Mouse (Mus musculus): Measurements from ENCODE around the gene 4930469K13Rik.

4930469K13Rik gene

DNA sequence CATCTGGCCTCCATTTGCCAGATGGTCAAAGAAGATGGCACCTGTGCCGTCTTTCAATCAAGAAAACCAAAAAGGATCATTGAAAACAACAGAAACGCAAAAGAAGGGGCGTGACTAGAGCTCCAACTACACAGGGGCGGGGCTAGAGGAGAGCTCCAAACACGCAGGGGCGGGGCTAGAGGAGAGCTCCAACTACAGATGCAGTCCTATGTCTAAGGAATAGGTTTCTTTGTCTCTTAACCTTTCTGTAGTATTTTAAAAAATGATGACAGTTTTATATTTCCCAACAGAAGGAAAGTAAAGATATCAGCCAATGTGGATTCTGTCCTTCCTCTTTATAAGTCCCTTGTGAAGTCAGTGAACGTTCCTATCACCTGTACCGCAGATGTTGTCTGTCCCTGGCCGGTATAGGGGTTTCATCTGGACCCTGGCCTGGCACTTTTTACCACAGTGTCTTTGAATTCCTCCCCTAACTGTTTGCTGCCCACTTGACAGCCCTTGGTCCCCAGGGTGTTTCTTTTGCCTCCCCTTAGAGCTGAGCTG is 153.5 kb downstream of the 4930469K13Rik start:
- DNase-seq (ENCODE audit: extremely low read depth, low read depth, low spot score), result no peak

DNA sequence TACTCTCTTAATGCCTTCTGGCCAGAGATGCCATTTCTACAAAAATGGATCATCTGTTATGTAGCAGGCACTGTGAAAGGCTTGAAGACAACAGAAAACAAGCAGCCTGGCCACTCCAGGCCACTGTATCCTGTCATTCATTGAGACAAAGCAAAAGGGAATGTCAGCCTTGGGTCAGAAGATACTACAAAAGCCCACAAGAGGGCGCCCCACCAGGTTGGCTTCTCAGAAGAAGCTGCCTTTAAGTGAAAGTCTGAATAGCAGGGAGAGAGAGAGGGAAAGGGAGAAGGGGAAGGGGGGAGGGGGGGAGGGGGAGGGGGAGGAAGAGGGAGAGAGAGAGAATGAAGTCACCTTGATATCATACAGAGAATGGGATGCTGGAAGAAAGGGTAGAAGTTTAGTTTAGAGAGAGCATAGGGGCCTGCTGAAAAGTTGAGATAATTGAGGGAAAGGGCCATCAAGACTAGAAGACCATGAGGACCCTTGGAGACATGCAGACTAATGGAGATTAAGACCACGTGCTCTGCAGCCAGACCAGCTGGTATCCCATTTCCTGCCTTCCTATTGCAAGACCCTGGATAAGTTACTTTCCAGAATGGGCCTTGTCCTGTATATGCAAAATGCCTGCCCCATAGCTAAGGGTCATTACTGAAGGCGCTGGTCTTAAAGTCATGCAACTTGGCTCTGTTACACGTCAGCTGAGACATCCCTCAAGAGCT is 154.1 kb downstream of the 4930469K13Rik start:
- no peak for DNase-seq (ENCODE audit: extremely low read depth, low read depth, low spot score)

DNA sequence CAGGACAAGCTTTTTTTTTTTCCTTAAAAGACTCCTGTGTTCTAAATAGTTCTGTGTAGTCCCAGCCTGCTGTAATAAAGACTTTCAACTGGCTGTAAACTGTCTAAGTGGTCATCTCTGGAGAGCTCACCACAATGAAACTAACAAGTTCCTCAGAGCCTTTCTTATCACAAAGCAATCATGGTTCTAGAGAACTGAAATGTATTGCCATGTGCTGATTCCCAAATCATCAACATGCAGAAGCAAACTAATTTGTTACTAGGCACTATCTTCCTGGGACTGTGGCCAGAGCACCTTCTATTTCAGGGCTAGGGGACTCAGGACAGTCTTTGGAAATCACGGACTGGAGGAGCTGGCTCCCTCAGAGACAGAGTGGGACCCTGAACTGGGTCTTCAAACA is 154.8 kb downstream of the 4930469K13Rik start:
- no peak for DNase-seq (ENCODE audit: extremely low read depth, low read depth, low spot score)

DNA sequence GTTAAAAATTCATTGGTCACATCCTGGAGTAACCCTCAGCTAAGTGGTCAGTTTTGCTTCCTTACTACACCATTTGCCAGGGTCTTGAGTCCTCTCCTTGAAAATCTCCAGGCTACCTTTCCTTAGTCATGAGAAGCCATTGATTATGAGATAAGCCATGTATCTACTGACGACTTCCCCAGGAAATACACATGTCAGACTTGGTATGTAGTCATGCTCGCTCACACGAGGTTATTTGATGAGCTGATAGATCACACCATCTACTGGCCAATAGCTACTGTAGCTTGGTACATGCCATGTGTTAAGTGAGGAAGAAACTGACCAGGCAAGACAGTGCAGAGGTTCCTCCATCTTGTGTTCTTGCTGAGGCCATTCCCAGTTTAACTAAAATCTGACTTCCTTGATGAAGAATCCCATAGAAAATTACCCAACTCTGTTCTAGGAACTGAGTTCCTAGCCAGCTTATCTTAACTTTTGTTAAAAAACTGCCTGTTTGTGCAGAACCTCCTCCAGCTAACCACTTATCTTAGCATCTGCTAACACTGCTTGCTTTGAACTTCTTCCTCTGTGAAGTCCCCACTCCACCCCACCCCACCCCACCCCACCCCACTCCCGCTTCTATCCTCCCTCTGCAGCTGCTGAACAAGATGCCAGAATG is 158.8 kb downstream of the 4930469K13Rik start:
- DNase-seq (ENCODE audit: extremely low read depth, low read depth, low spot score), result no peak

DNA sequence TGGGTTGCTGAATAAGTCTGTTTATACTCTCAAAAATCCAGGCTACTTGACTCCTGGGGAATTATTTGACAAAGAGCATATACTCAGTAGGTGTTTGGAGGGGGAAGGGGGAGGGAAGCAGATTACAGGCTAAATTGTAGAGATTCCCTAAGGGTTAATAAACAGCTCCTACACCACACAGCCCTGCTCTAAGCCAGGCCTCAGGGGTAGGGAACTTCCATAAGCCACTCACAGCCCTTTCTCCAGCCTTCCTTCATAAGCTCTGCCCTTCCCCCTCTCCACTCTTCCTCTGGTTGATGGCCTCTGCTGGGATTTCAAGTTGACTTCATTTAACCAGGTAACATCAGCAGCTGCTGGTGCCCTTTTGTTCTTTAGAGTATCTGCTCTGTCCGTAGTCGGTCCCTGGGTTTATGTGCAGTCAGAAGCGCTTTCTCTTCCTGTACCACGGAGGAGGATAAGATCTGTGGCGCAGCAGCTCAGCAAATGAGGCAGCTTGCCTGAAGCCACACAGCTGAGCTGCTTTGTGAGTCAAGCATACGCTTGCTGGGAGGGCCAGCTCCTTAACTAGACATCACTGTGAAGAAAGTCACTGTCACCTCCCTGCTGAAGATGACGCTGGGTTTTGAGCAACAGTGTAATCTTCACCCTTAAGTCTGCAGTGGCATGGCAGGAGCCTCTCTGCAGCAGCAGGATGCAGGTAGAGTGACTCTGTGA is 159.6 kb downstream of the 4930469K13Rik start:
- no peak for DNase-seq (ENCODE audit: extremely low read depth, low read depth, low spot score)

DNA sequence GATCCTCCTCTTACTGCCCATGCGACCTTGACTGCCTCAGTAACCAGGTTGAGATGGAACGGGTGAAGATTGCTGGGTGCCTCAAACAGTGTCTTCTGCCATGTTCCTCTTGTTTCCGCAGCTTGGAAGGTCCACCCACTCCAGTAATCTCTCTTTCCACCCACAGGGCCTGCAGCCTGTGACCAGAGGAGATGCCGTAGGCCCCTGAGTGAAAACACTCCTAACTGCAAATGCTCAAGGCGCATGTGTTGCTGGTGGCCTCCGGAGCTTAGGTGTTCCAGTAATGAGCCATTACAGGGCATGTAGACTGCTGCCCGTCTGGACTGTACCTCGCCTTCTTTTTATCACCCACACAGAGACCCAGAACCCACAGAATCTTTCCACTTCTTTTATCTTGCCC is 160.7 kb downstream of the 4930469K13Rik start:
- no peak for DNase-seq (ENCODE audit: extremely low read depth, low read depth, low spot score)

DNA sequence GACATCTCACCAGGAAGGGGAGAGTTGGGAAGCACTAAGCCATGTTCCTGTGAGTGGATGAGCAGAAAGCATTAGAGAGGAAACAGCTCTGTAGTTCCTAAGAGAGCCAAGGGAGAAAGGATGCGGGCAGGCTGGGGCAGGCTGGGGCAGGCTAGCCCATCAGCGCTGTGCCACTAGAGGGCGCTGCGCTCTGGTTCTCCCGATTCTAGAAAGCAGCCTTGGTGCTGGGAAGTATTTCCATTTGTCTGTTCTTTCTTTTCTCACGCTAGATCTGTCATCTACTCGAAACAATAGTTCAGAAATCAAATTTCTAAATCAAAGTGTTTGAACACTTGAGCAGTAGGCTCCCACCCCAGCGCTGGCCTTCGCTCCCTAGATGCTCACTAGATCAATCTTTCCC is 164.1 kb downstream of the 4930469K13Rik start:
- DNase-seq (ENCODE audit: extremely low read depth, low read depth, low spot score), result no peak

DNA sequence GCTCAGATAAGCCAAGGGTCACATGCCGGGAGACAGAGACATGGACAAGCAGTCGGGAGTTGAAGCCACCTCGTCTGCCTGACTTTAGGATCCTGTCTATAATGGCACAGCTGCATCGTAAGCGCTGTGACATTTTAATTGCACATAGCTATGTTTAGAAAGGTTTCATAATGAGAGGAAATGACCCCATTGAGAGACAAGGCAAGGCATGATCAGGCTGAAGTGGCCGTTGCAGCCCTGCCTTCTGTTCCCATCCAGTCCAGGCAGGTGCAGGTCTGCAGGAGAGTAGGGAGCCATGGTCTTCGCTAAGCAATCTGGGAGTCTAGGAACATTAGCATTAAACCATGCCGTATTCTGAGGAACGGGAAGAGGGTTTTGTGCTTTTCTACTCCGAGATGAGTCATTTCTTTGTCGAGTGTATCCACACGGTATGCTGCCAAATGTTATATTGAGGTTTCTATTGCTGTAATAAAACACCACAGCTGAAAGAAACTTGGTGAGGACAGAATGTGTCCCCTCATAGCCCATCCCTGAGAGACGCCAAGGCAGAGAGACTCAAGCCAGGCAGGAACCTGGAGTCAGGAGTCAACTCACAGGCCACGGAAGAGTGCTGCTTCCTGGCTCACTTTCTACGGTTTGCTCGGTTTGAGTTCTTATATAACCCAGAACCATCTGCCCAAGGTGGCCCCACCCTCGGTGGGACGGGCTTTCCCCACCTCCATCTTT is 165.8 kb downstream of the 4930469K13Rik start:
- DNase-seq (ENCODE audit: extremely low read depth, low read depth, low spot score), result no peak

DNA sequence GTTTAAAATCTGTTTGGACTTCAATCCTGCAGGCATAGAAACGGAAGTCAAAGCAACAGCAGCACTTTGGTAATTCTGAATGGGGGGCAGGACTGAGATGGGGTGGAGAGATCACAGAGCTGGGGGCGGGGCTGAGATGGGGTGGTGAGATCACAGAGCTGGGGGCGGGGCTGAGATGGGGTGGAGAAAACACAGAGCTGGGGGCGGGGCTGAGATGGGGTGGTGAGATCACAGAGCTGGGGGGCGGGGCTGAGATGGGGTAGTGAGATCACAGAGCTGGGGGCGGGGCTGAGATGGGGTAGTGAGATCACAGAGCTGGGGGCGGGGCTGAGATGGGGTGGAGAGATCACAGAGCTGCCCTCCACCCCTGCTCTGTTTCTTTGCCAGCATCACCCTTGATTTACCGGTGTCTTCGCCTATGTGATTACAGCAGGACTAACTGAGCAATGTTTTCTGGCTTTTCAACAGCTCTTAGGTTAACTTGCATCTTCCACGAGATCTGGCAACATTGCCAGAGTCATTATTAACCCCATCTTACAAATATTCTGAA is 166.4 kb downstream of the 4930469K13Rik start:
- DNase-seq (ENCODE audit: extremely low read depth, low read depth, low spot score), result no peak

DNA sequence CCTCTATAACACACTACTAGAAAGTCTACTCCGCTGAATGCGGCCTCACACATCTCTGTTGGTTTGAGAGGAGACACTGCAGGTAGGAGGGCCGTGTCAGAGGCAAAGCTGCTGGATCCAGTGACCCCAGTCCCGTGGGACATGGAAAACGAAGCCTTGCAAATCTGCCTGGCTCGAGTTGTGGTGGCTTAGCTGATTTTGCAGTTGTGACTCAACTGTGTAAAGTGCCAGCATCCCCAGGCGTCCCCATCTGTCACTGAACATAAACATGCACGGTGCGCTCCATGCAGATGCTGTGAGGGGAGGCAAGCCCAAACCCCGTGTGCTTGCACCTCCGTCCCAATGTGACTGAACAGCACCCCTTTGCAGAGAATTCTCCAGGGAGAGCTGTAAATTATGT is 168.9 kb downstream of the 4930469K13Rik start:
- no peak for DNase-seq (ENCODE audit: extremely low read depth, low read depth, low spot score)

DNA sequence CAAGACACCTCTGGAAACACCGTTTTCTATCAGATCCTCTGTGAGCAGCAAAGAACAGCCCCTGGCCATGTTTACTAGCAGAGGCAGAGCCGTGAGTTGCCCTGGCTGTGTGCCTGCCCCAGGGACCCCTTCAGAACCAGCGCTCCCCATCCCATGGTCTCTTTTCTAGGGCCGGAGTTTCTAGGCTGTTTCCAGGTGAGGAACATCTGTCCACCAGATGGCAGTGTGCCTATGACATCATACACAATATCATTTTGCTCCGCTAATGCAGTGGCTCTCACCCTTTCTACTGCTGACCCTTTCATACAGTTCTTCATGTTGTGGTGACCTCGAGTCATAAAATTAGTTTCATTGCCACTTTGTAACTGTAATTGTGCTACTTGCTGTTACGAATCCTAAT is 169.7 kb downstream of the 4930469K13Rik start:
- DNase-seq (ENCODE audit: extremely low read depth, low read depth, low spot score), result no peak

DNA sequence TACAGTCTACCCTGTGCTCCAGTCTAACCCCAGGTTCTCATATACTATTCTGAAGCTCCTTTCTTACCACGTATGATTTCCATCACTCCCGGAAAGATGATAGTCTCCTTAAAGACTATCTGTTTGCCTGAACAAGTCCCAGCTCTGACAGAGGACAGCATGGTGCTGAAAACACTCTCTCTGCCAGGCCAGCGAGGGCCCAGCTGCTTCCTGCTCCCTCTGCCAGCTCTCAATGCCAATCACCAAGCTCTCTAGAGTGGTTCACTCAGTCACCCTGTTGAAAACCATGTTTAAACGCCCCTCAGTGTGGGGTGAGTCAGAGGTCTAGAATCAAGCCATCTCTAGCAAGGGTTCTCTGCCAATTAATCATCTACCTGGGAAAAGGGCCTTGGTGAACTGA is 170.5 kb downstream of the 4930469K13Rik start:
- no peak for DNase-seq (ENCODE audit: extremely low read depth, low read depth, low spot score)

DNA sequence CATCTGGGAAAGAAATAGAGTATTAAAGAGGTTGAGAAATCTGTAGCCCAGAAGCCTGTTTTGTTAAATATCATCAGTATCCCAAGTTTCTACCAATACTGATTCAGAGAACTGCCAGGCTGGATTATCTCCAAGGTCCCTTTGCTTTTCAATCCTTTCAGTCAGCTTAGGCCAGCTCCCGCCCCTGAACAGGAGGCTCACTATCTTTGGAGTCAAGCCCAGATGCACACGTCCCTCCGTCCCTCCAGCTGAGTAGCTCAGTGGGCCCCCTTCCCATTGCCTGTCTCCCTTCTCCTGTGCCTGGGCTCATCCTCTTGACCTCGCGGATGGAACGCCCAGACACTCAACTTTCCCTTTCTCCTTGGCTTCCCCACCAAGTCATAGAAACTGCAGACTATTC is 171.0 kb downstream of the 4930469K13Rik start:
- DNase-seq (ENCODE audit: extremely low read depth, low read depth, low spot score), result no peak

DNA sequence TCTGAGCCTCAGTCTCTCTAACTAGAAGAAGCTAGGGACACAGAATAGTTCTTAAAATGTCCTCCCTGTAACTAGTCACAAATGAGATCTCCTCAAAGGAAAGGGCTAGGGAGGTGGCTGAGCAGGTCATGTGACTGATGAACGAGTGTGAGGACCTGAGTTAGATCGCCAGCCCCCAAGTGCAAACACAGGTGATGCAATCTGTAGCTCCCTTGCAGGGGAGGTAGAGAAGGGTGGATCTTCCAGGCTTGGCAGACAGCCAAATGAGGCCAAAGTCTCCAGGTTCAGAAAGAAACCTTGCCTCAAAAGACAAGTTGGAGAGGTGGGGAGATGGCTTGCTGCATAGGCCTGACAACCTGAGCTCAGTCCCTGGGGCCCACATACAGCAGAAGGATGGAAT is 171.8 kb downstream of the 4930469K13Rik start:
- no peak for DNase-seq (ENCODE audit: extremely low read depth, low read depth, low spot score)

DNA sequence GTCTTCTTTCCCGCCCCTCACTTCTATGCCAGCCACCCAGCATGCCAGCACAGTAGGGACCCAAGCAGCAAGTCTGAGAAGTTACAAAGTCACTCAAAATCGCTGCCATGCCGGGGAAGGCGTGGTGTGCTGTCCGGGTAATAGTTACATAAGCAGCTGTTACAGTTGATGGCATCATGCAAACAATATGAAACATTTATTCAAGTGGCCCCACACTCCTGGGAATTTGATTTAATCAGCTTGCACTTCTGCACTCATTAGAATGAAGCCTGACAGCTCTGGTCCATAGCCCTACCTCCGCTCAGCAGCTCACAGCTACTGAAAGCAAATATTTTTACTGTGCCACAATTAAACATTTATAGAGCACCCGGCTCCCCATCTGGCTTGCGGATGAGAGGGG is 172.6 kb downstream of the 4930469K13Rik start:
- DNase-seq (ENCODE audit: extremely low read depth, low read depth, low spot score), result no peak
